Mouse (Mus musculus): Measurements from ENCODE around the gene Bcor. TPM values are rescaled to one million over a fixed set of nuclear protein-coding genes. Genes with fewer than 3 reads are reported as not detected.
A peak's percentile ranks its signal among the peaks of the same experiment; 100 is the strongest.

Bcor gene
- total RNA-seq, 1 experiment, result 32.9 TPM

GRCm38 (mm10) chrX:12136261-12137101 lies 23.7 kb downstream of the Bcor start:
- TF ChIP-seq ZC3H11A (IDR thresholded peaks at IDR 0.05; ENCODE audit: borderline replicate concordance, low read depth, low read length), result no peak
- TF ChIP-seq HCFC1 (IDR thresholded peaks at IDR 0.05; ENCODE audit: borderline replicate concordance, insufficient read depth, low read length), result no peak
- TF ChIP-seq MAFK (IDR thresholded peaks at IDR 0.05; ENCODE audit: insufficient read depth, low read depth, low read length), result no peak
- TF ChIP-seq CHD2 (IDR thresholded peaks at IDR 0.05; ENCODE audit: low read depth, low read length), result no peak
- no peak for TF ChIP-seq ZNF384 (IDR thresholded peaks at IDR 0.05; ENCODE audit: low read depth, low read length)
- H3K27ac ChIP-seq (ENCODE audit: insufficient read depth, low read depth, low read length, poor library complexity, severe bottlenecking), result no peak overlapping the region
- DNase-seq (ENCODE audit: low read depth, low spot score), result no peak
- H3K9ac ChIP-seq (ENCODE audit: insufficient read depth, low read depth, low read length, poor library complexity, severe bottlenecking), result no peak overlapping the region
- no peaks in the 10 kb centered on the region for H3K36me3 ChIP-seq (ENCODE audit: control insufficient read depth, insufficient read depth, low read length, poor library complexity, severe bottlenecking)
- H3K4me3 ChIP-seq (ENCODE audit: insufficient read depth in 1 of 2, low read depth in 1 of 2, low read length in 2 of 2, poor library complexity in 1 of 2, severe bottlenecking in 1 of 2), result peak overlapping the region; percentile 42 to 43; a peak in 3 of 4 replicates
- H3K9me3 ChIP-seq (ENCODE audit: control insufficient read depth, insufficient read depth, low read depth, low read length), result no peaks in the 10 kb centered on the region
- H3K4me1 ChIP-seq (ENCODE audit: control insufficient read depth in 2 of 2, insufficient read depth in 2 of 2, low read length in 2 of 2, poor library complexity in 1 of 2), result peaks cover 0 to 4% of the 10 kb centered on the region in 2 experiments; a peak in 2 of 4 replicates
- in situ Hi-C loops (cut with MboI; ENCODE audit: low sequenced_read_pairs in 2 of 2, unreplicated experiment in 2 of 2), result loop anchor here (5.0 to 10.0 kb wide), 2 partner anchors 52 to 134 kb away; no protein-coding TSS in a partner anchor

GRCm38 (mm10) chrX:12135121-12136111 lies 24.7 kb downstream of the Bcor start:
- in situ Hi-C loops (cut with MboI; ENCODE audit: low sequenced_read_pairs in 2 of 2, unreplicated experiment in 2 of 2), result loop anchor here (5.0 to 10.0 kb wide), 2 partner anchors 51 to 133 kb away; no protein-coding TSS in a partner anchor
- peaks cover 0 to 4% of the 10 kb centered on the region in 2 experiments; a peak in 2 of 4 replicates for H3K4me1 ChIP-seq (ENCODE audit: control insufficient read depth in 2 of 2, insufficient read depth in 2 of 2, low read length in 2 of 2, poor library complexity in 1 of 2)
- no peak overlapping the region for H3K27ac ChIP-seq (ENCODE audit: insufficient read depth, low read depth, low read length, poor library complexity, severe bottlenecking)

GRCm38 (mm10) chrX:12134541-12134940 lies 25.6 kb downstream of the Bcor start:
- no peak for DNase-seq (ENCODE audit: low read depth, low spot score)
- no peak overlapping the region for H3K9ac ChIP-seq (ENCODE audit: insufficient read depth, low read depth, low read length, poor library complexity, severe bottlenecking)

More at GRCm38 (mm10) chrX:12135121-12136111, 24.7 kb downstream of the Bcor start:
- Histone ChIP-seq H3K9me3 (ENCODE audit: control insufficient read depth, insufficient read depth, low read depth, low read length) (no peaks in the 10 kb centered on the region), H3K9ac (ENCODE audit: insufficient read depth, low read depth, low read length, poor library complexity, severe bottlenecking) (no peak overlapping the region), H3K4me3 (ENCODE audit: insufficient read depth in 1 of 2, low read depth in 1 of 2, low read length in 2 of 2, poor library complexity in 1 of 2, severe bottlenecking in 1 of 2) (peak overlapping the region; percentile 53 to 69), H3K36me3 (ENCODE audit: control insufficient read depth, insufficient read depth, low read length, poor library complexity, severe bottlenecking) (no peaks in the 10 kb centered on the region)
- TF ChIP-seq ZC3H11A (IDR thresholded peaks at IDR 0.05; ENCODE audit: borderline replicate concordance, low read depth, low read length) (no peak), CHD2 (IDR thresholded peaks at IDR 0.05; ENCODE audit: low read depth, low read length) (no peak), ZNF384 (IDR thresholded peaks at IDR 0.05; ENCODE audit: low read depth, low read length) (no peak), MAFK (IDR thresholded peaks at IDR 0.05; ENCODE audit: insufficient read depth, low read depth, low read length) (no peak), HCFC1 (IDR thresholded peaks at IDR 0.05; ENCODE audit: borderline replicate concordance, insufficient read depth, low read length) (no peak)
- DNase-seq (ENCODE audit: low read depth, low spot score), result no peak

More at GRCm38 (mm10) chrX:12134541-12134940, 25.6 kb downstream of the Bcor start:
- H3K27ac ChIP-seq (ENCODE audit: insufficient read depth, low read depth, low read length, poor library complexity, severe bottlenecking), result no peak overlapping the region
- no peaks in the 10 kb centered on the region for H3K36me3 ChIP-seq (ENCODE audit: control insufficient read depth, insufficient read depth, low read length, poor library complexity, severe bottlenecking)
- peak overlapping the region in 1 of 2 experiments; percentile 55; a peak in 2 of 4 replicates for H3K4me3 ChIP-seq (ENCODE audit: insufficient read depth in 1 of 2, low read depth in 1 of 2, low read length in 2 of 2, poor library complexity in 1 of 2, severe bottlenecking in 1 of 2)
- no peaks in the 10 kb centered on the region for H3K9me3 ChIP-seq (ENCODE audit: control insufficient read depth, insufficient read depth, low read depth, low read length)
- no peak for TF ChIP-seq ZC3H11A (IDR thresholded peaks at IDR 0.05; ENCODE audit: borderline replicate concordance, low read depth, low read length)
- no peak for TF ChIP-seq ZNF384 (IDR thresholded peaks at IDR 0.05; ENCODE audit: low read depth, low read length)
- TF ChIP-seq CHD2 (IDR thresholded peaks at IDR 0.05; ENCODE audit: low read depth, low read length), result no peak
- no peak for TF ChIP-seq MAFK (IDR thresholded peaks at IDR 0.05; ENCODE audit: insufficient read depth, low read depth, low read length)
- no peak for TF ChIP-seq HCFC1 (IDR thresholded peaks at IDR 0.05; ENCODE audit: borderline replicate concordance, insufficient read depth, low read length)
- peaks cover 0 to 4% of the 10 kb centered on the region in 2 experiments; a peak in 2 of 4 replicates for H3K4me1 ChIP-seq (ENCODE audit: control insufficient read depth in 2 of 2, insufficient read depth in 2 of 2, low read length in 2 of 2, poor library complexity in 1 of 2)
- in situ Hi-C loops (cut with MboI; ENCODE audit: low sequenced_read_pairs in 2 of 2, unreplicated experiment in 2 of 2), result loop anchor here in 1 of 2 experiments (10.0 kb wide), 1 partner anchor 50 kb away; no protein-coding TSS in a partner anchor
